Mouse (Mus musculus) liver, embryonic 16.5 days (tissue): Measurements from ENCODE around the gene Uck2. TPM values are rescaled to one million over a fixed set of nuclear protein-coding genes. Genes with fewer than 3 reads are reported as not detected.

Experiments used
- ATAC-seq: fragments of 200-750 bp; cut with Nextera tagmentation; 2 replicates; pipeline ENCODE4 v1.8.0; 2017; ENCODE audit warnings: low read depth, mild to moderate bottlenecking, moderate number of reproducible peaks, moderate library complexity
- H3K27ac ChIP-seq: fragments of 300-500 bp; sonication (generic); 2 replicates; pipeline ENCODE4 v1.5.1; 2014; ENCODE audit warnings: mild to moderate bottlenecking, low read length
- H3K27me3 ChIP-seq: fragments of 300-500 bp; sonication (generic); 2 replicates; pipeline ENCODE4 v1.6.1; 2014; ENCODE audit warnings: low read depth, low read length, mixed read lengths; ENCODE audit not compliant: control insufficient read depth, insufficient read depth
- H3K36me3 ChIP-seq: fragments of 300-500 bp; sonication (generic); 2 replicates; pipeline ENCODE4 v1.6.1; 2014; ENCODE audit warnings: mild to moderate bottlenecking; ENCODE audit not compliant: control insufficient read depth, insufficient read depth
- H3K4me1 ChIP-seq: fragments of 300-500 bp; sonication (generic); 2 replicates; pipeline ENCODE4 v1.6.1; 2014; ENCODE audit warnings: low read depth, low read length, mixed read lengths; ENCODE audit not compliant: control insufficient read depth
- H3K4me2 ChIP-seq: fragments of 300-500 bp; sonication (generic); 2 replicates; pipeline ENCODE4 v1.6.1; 2014; ENCODE audit warnings: low read depth, low read length, mixed read lengths
- H3K4me3 ChIP-seq: fragments of 300-500 bp; sonication (generic); 2 replicates; pipeline ENCODE4 v1.5.1; 2014; ENCODE audit warnings: low read depth, mild to moderate bottlenecking, low read length
- H3K9ac ChIP-seq: fragments of 300-500 bp; sonication (generic); 2 replicates; pipeline ENCODE4 v1.6.1; 2014; ENCODE audit warnings: low read depth, low read length
- H3K9me3 ChIP-seq: fragments of 300-500 bp; sonication (generic); replicated peaks from 2 replicates; pipeline ENCODE4 v1.6.1; 2016; ENCODE audit warnings: low read length; ENCODE audit not compliant: control insufficient read depth
- WGBS: fragments of 180-500 bp; shearing (Covaris S2); extraction: QIAGEN DNeasy Blood & Tissue Kit; methylation state at CpG from one replicate; pipeline ENCODE4 v1.1.7; 2014; ENCODE audit not compliant: insufficient replicate concordance; 5-methylcytosine and 5-hydroxymethylcytosine counted together
- polyA plus RNA-seq: library from polyadenylated mRNA; unstranded; fragments of >200 nt; fragmentation: Nextera tagmentation; extraction: Ambion mirVana; gene quantifications from 2 replicates; pipeline ENCODE4 v1.2.1, GENCODE M21; 2015

The Uck2 gene
- polyA plus RNA-seq, 1 experiment from 2014 or later = 30.8 TPM

- peak overlapping the region; percentile 25 for H3K4me2 ChIP-seq
- ATAC-seq = peak; percentile 17; the same call in 1 of the 2 replicates
- 11% methylated on average over 14 of the region's 14 CpGs for WGBS
- no peaks in the 10 kb centered on the region for H3K9me3 ChIP-seq
- no peak overlapping the region; the same call in 1 of the 2 replicates for H3K4me3 ChIP-seq
- no peaks in the 10 kb centered on the region for H3K27me3 ChIP-seq
- H3K9ac ChIP-seq = peak overlapping the region; percentile 6
- peaks cover 60% of the 10 kb centered on the region for H3K4me1 ChIP-seq
- peak overlapping the region; percentile 59 for H3K27ac ChIP-seq
- H3K36me3 ChIP-seq = no peaks in the 10 kb centered on the region
Observed at GRCm38 (mm10) chr1:167269350-167269811, 15.7 kb downstream of the Uck2 start.

- 44% methylated on average over 9 of the region's 9 CpGs for WGBS
- peak overlapping the region; percentile 25; the same call in 1 of the 2 replicates for H3K4me2 ChIP-seq
- H3K36me3 ChIP-seq = no peaks in the 10 kb centered on the region
- no peaks in the 10 kb centered on the region for H3K27me3 ChIP-seq
- H3K4me1 ChIP-seq = peaks cover 51% of the 10 kb centered on the region
- no peak overlapping the region for H3K4me3 ChIP-seq
- H3K9ac ChIP-seq = peak overlapping the region; percentile 6
- H3K27ac ChIP-seq = peak overlapping the region; percentile 59
- H3K9me3 ChIP-seq = no peaks in the 10 kb centered on the region
- ATAC-seq = no peak
Observed at GRCm38 (mm10) chr1:167268360-167269063, 16.6 kb downstream of the Uck2 start.

DNA sequence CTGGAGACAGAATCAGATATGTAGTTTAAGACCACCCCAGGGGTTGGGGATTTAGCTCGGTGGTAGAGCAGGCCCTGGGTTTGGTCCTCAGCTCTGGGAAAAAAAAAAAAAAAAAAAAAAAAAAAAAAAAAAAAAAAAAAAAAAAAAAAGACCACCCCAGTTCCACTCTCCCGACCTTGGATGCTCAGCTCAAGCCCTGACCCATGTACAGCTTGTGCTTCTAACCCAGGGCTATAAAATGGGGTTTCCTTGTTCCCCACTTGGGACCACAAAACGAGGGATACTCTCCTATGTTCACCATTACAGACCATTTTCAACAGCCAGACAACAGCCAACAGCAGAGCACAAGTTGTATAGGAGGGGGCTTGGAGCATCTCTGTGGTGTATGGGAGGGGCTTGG, 18.4 kb downstream of the Uck2 start:
- WGBS = 49% methylated on average over 3 of the region's 3 CpGs
- H3K4me3 ChIP-seq = no peak overlapping the region
- no peaks in the 10 kb centered on the region for H3K27me3 ChIP-seq
- peaks cover 37% of the 10 kb centered on the region for H3K4me1 ChIP-seq
- H3K36me3 ChIP-seq = no peaks in the 10 kb centered on the region
- no peak for ATAC-seq
- no peaks in the 10 kb centered on the region for H3K9me3 ChIP-seq
- no peak overlapping the region for H3K9ac ChIP-seq
- H3K4me2 ChIP-seq = no peak overlapping the region
- no peak overlapping the region for H3K27ac ChIP-seq

DNA sequence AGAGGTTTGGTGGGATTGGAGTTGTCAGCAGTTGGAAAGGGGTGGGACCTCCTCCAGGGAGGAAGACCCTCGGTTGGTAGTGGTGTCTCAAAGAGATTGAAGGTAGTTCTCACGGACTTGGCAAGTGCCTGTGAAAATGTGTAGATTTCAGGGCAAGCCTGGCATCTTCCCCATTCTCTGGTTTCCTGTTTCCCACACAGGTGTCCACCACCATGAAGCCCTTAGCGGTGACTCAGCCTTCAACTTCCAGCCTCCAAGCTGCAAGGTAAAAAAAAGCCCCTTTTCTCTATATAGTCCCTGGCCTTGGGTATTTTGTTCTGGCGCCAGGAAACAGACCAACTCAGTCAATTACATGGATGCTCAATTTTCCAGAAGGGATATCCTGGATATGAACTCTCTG, 19.8 kb downstream of the Uck2 start:
- Histone ChIP-seq H3K9me3 (no peaks in the 10 kb centered on the region), H3K4me2 (no peak overlapping the region), H3K27me3 (no peaks in the 10 kb centered on the region), H3K9ac (no peak overlapping the region), H3K27ac (no peak overlapping the region), H3K4me3 (no peak overlapping the region), H3K36me3 (no peaks in the 10 kb centered on the region), H3K4me1 (peaks cover 23% of the 10 kb centered on the region)
- no peak for ATAC-seq
- 56% methylated on average over 4 of the region's 4 CpGs for WGBS

- H3K27ac ChIP-seq = no peak overlapping the region
- ATAC-seq = no peak
- no peaks in the 10 kb centered on the region for H3K36me3 ChIP-seq
- 64% methylated on average over 10 of the region's 10 CpGs for WGBS
- H3K4me2 ChIP-seq = no peak overlapping the region
- no peaks in the 10 kb centered on the region for H3K27me3 ChIP-seq
- H3K9ac ChIP-seq = no peak overlapping the region
- no peak overlapping the region for H3K4me3 ChIP-seq
- H3K9me3 ChIP-seq = no peaks in the 10 kb centered on the region
- no peaks in the 10 kb centered on the region for H3K4me1 ChIP-seq
Observed at GRCm38 (mm10) chr1:167262489-167263041, 22.6 kb downstream of the Uck2 start.

DNA sequence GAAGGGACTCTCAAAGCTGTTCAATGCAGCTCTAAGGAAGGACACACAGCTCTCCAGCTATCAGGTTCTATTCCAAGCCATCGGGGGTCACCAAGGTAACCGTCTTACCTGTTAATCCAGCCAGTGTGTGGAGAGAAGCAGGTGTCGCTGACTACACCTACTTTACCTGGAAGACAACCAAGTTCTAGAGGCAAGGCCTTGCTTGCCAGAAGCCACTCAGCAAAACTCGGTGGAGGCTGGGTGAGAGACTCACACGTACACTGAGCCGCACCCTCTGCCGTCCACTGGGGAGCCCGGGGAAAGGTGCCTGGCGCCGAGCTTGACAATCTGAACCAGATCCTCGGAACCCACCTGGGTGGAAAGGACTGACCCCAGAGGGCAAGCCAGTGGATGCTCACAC, 23.4 kb downstream of the Uck2 start:
- H3K9me3 ChIP-seq = no peaks in the 10 kb centered on the region
- no peak overlapping the region for H3K4me3 ChIP-seq
- H3K36me3 ChIP-seq = no peaks in the 10 kb centered on the region
- no peaks in the 10 kb centered on the region for H3K27me3 ChIP-seq
- H3K4me1 ChIP-seq = no peaks in the 10 kb centered on the region; the same call in 1 of the 2 replicates
- WGBS = 83% methylated on average over 11 of the region's 11 CpGs
- no peak for ATAC-seq
- H3K4me2 ChIP-seq = no peak overlapping the region
- no peak overlapping the region for H3K9ac ChIP-seq
- H3K27ac ChIP-seq = no peak overlapping the region

DNA sequence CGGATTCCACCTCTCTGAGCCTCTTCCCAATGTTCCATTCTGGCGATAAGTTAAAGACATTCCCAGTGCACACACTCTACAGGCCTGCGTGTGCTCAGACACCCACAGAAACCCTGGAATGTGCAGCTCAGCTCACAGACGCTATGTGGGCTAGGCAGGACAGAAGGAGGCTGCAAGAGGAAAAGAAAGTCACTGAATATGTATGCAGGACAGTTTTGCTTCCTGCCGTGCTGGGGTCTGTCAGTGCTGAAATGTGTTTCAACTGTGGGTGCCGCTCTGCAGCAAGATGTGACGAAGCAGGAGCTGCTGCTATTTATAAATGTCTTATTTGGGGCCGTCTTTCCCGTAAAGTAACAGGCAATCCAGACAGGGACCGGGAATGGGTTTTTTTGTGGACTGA, 25.4 kb downstream of the Uck2 start:
- ATAC-seq = no peak
- no peaks in the 10 kb centered on the region for H3K9me3 ChIP-seq
- no peak overlapping the region for H3K4me3 ChIP-seq
- H3K27me3 ChIP-seq = no peaks in the 10 kb centered on the region
- H3K4me1 ChIP-seq = peaks cover 5% of the 10 kb centered on the region
- no peak overlapping the region for H3K27ac ChIP-seq
- WGBS = 59% methylated on average over 10 of the region's 10 CpGs
- no peak overlapping the region for H3K9ac ChIP-seq
- H3K36me3 ChIP-seq = no peaks in the 10 kb centered on the region
- no peak overlapping the region for H3K4me2 ChIP-seq

DNA sequence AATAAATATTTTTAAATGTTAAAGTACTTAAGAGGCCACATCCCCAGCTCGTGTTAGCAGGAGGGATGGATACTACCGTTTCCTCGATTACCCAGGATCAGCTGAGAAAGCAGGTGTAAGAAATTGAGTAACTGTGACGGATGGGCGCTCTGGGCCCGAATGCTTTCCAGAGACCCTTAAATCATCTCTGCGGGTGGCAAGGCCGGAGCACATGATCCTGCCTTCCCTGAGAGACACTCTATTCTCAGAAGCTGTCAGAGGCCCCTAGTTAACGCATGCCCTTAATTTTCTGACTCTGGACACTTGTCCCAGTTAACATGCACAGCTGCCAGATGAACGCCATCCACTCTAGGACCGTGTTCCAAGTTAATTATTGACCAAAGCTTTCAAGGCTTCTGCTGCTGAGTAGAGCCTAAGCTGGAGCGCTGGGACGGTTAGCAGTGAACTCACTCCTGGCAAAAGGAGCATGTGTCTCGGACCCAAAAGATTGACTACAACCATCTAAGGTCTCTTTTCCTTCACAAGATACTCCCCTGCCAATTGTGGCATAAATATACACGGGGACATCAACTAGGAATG, 28.3 kb downstream of the Uck2 start:
- H3K9ac ChIP-seq = no peak overlapping the region
- H3K9me3 ChIP-seq = no peaks in the 10 kb centered on the region
- 69% methylated on average over 15 of the region's 15 CpGs for WGBS
- no peak overlapping the region for H3K4me2 ChIP-seq
- H3K4me3 ChIP-seq = 0 out of 2 replicates have a peak overlapping the region, but pooled peaks have one; percentile 3
- peaks cover 7% of the 10 kb centered on the region for H3K4me1 ChIP-seq
- peak overlapping the region; percentile 33; the same call in 1 of the 2 replicates for H3K27ac ChIP-seq
- peak; percentile 72 for ATAC-seq
- H3K27me3 ChIP-seq = no peaks in the 10 kb centered on the region
- no peaks in the 10 kb centered on the region for H3K36me3 ChIP-seq

DNA sequence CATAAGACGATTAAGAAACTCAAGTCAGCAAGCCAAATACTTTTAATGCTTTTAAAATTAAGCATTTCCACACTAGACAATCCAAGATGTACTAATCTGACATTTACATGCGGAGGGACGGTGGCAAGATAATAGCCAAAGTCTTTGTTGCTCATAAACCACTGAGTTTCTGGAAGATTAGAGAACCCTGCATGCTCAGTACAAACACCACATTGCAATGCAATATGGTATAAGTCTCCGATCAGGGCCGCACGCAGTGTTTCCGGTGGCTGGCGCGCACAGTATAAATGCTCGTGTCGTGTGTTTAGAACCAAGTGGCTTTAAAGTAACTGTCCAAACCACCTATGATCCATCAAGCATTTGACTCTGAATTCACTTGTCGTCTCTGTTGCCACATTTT, 31.5 kb downstream of the Uck2 start:
- Histone ChIP-seq H3K4me1 (peaks cover 7% of the 10 kb centered on the region), H3K27ac (no peak overlapping the region)
- no peak for ATAC-seq

More for the DNA sequence above, 31.5 kb downstream of the Uck2 start:
- no peak overlapping the region for H3K4me3 ChIP-seq
- H3K9me3 ChIP-seq = no peaks in the 10 kb centered on the region
- no peaks in the 10 kb centered on the region for H3K36me3 ChIP-seq
- no peak overlapping the region for H3K4me2 ChIP-seq
- 73% methylated on average over 12 of the region's 12 CpGs for WGBS
- no peaks in the 10 kb centered on the region for H3K27me3 ChIP-seq
- no peak overlapping the region for H3K9ac ChIP-seq
